In the genomic region with DNA sequence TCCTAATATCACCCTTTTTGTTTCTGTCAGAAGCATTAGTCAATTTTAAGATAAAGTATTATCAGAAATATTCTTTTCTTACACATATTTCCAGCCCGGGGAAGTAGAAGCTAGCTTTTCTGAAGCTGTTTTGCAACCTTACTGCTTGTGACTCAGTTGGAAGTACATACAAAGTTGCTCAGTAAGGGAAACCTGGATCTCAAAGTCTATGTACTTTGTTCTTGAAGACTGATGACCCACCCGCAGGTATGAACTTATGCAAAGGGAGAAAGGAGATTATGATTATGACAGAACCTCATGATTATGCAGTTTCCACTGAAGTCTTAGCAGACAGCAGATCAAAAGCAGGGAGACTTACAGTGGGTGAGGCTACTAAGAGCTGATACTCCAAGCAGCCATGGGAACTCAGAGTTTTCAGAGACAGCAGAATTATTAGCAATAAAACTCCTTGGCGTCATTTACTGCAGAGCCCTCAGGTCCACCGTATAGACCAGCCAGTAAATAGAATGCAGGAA, we compare ENCODE assay signal across 22 mouse cellular contexts. TPM values are rescaled to one million over a fixed set of nuclear protein-coding genes. Genes with fewer than 3 reads are reported as not detected.
"Had no signal": no experiment of that assay in that cellular context is flagged by ENCODE, and none has a peak within 500 bp of the region (broad histone marks: within the 10 kb centered on the region; RNA-seq: fewer than 3 reads in every experiment).

No protein-coding gene starts in this region.

- H3K9ac ChIP-seq: kidney, embryonic 15.5 days; liver, embryonic 13.5 days; midbrain, embryonic 13.5 days; neural tube, embryonic 13.5 days had no signal

- DNase-seq: kidney, adult 11 months; kidney, postnatal 14 days; kidney, postnatal 4 days; liver, embryonic 13.5 days; lung, adult 2 months; lung, postnatal 36 days; thymus, adult 18-20 months; thymus, postnatal 36 days had no signal

- H3K4me2 ChIP-seq: kidney, embryonic 15.5 days; liver, embryonic 13.5 days; midbrain, embryonic 13.5 days; neural tube, embryonic 13.5 days had no signal

- H3K4me3 ChIP-seq: kidney, embryonic 15.5 days; liver, embryonic 13.5 days; megakaryocyte, embryonic 14.5 days; midbrain, embryonic 10.5 days; midbrain, embryonic 13.5 days; myocyte; neural tube, embryonic 13.5 days had no signal

- H3K9me3 ChIP-seq: kidney, embryonic 15.5 days; liver, embryonic 13.5 days; megakaryocyte, embryonic 14.5 days; midbrain, embryonic 10.5 days; midbrain, embryonic 13.5 days; neural tube, embryonic 13.5 days had no signal

- H3K36me3 ChIP-seq: kidney, embryonic 15.5 days; liver, embryonic 13.5 days; midbrain, embryonic 10.5 days; midbrain, embryonic 13.5 days; neural tube, embryonic 13.5 days had no signal

- H3K27ac ChIP-seq: kidney, embryonic 15.5 days; liver, embryonic 13.5 days; midbrain, embryonic 10.5 days; midbrain, embryonic 13.5 days; neural tube, embryonic 13.5 days had no signal

- ATAC-seq: midbrain, embryonic 13.5 days; midbrain, embryonic 16.5 days had no signal

- H3K4me1 ChIP-seq: kidney, embryonic 15.5 days; liver, embryonic 13.5 days; megakaryocyte, embryonic 14.5 days; midbrain, embryonic 10.5 days; midbrain, embryonic 13.5 days; neural tube, embryonic 13.5 days had no signal

RNA-seq across cellular contexts. Expression of a gene that starts 3.8 kb away (rescaled TPM):
- total RNA-seq: monocyte, adult 5-6 weeks had no signal
- polyA plus RNA-seq: myocyte; neural tube, embryonic 13.5 days had no signal

RNA-seq across cellular contexts. Expression of a gene that starts 46.7 kb away (rescaled TPM):
- total RNA-seq: layer of hippocampus, postnatal 14 days; left cerebral cortex, postnatal 36 days; liver, adult 2 months; monocyte, adult 5-6 weeks; neutrophil, adult 5-6 weeks had no signal
- polyA plus RNA-seq: limb, embryonic 11.5 days; liver, adult 2 months; lung, adult 2 months; midbrain, embryonic 13.5 days; myocyte; neural tube, embryonic 13.5 days; testis, adult 2 months had no signal
